Mouse (Mus musculus): ENCODE results near the gene Ctsd.

- no peak for TF ChIP-seq POLR2AphosphoS5 (IDR thresholded peaks at IDR 0.05; ENCODE audit: insufficient replicate concordance, low read depth, low read length)
- TF ChIP-seq CTCF (IDR thresholded peaks at IDR 0.05; ENCODE audit: low read depth, low read length): no peak
- TF ChIP-seq GATA1 (IDR thresholded peaks at IDR 0.05; ENCODE audit: borderline replicate concordance, low read length): no peak
- no peak for TF ChIP-seq TAL1 (conservative IDR thresholded peaks at IDR 0.05; ENCODE audit: low read depth, low read length)
- TF ChIP-seq GATA2 (IDR thresholded peaks at IDR 0.05; ENCODE audit: borderline replicate concordance, low read depth, low read length): no peak
Measured at GRCm38 (mm10) chr7:142393191-142393590, 5.4 kb upstream of the Ctsd start.
